Mouse (Mus musculus) thymus, postnatal 14 days (tissue): ENCODE data around the gene Lenep.
A peak's percentile ranks its signal among the peaks of the same experiment; 100 is the strongest.
"Not testable (repeated sequence)": the region's sequence is repeated elsewhere in the genome, so short reads cannot be mapped to it uniquely, and the experiment has no call there.

Experiments
- DNase-seq: peaks from one replicate; pipeline ENCODE4 v3.0.0; 2021

The Lenep gene

DNA sequence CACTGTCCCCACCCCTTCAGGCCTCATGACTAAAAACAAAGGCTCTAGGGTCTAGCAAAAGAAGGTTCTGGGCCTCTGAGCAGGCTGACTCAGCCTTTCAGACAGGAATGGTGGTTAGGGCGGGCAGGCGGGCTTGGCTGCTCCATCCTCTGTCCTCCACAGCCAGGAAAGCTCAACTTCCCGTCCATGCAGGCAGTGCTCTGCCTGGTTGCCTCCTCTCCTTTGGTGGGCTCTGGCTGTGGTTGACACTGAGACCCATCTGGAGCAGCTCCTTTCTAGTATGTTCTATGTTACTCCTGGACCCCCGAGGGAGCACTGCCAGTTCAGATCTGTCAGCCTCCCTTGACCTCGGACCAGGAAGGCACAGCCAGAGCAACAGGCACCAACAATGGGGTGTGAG is at the start of gene Lenep:
Lenep (minus strand) TSS at position 101 of the 400 bp plus-strand sequence.
- DNase-seq = no peak

DNA sequence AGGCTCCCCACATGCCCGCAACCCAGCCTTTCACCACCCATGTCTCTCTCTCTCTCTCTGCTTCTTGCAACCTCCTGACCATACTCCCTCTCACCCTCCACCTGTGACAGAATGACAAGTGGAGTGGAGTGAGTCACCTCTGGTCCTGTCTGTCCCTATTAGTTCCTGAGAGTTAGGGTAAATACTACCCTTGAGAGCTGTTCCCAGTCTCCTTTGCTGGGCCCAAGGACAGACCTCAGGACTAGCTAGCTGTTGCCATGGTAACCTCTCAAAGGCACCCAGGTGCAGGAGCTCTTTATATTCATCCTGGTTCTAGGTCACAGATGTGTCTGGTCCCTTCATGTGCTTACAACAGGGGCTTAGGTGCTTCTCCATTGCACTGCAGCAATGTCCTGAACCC is 49.3 kb upstream of the Lenep start:
- DNase-seq = peak; percentile 78

DNA sequence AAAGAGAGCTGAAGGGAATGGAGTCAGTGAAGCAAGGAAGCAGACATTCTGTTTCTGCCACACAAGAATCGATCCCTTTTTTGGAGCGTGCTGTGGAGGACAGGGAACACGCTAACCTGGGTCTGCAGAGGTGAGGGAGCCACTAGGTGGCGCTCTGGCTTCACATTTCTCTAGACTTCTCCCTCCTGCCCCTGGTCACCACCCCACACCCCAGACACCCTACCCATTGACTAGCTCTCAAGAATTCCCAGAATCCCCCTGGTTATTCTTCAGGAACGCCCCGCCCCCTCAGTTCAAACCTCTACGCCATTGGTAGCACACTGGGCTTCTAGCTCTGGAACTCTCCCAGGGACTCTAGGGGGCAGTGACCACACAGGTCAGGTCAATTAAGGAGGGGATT is 46.9 kb upstream of the Lenep start:
- peak; percentile 84 for DNase-seq

DNA sequence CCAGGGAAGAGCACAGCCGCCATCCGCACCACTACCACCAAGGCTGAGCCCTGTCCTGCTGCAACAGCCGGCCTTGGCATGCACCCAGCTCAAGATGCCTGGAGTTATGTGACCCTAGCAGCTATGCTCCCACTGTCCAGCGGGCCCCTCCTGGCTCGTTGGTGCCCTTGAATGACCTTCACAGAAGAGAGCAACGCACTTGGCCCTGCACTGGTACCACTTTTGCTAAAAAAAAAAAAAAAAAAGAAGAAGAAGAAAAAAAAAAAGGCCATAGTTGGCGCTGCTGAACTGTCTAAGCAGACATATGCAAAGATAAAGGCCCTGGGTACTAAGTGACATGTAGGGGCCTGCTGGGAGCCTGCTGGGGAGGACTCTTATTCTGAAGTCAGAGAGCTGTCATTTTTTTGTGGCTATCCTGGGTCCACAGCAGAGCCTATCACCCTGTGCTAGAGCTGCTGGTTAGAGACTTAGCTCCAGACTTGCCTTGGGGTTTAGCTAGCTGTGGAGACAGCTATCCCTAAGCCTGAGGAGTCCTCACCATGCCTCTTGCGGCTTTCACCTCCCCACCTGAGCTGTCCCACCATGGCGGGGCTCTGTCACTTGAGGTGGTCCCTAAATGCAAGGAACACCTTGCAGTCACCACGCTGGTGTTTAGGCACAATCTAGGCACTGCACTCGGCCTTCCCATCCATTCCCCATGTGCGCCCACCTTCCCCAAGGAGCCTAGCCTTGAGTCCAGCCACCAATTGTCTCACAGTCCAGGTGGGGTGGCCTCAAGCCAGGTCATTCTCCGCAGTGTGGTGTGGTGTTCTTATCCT is 46.3 kb upstream of the Lenep start:
- DNase-seq = peak; percentile 25

DNA sequence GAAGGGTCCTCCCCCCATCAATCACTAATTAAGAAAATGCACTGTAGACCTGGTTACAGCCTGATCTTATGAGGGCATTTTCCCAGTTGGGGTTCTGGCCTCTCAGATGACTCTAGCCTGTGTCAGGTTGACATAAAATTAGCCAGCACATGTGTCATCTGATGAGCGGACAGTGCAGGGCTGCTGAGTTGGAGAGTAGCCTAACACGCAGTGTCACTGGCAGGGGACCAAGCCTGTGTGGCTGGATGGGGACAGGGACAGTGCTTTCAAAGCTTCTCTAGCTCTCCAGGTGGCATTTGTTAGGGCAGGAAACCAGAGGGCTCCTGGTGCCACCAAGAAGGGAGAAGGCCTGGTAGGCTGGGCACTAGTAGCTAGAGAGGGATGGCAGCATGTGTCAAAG is 38.1 kb upstream of the Lenep start:
- DNase-seq = no peak

DNA sequence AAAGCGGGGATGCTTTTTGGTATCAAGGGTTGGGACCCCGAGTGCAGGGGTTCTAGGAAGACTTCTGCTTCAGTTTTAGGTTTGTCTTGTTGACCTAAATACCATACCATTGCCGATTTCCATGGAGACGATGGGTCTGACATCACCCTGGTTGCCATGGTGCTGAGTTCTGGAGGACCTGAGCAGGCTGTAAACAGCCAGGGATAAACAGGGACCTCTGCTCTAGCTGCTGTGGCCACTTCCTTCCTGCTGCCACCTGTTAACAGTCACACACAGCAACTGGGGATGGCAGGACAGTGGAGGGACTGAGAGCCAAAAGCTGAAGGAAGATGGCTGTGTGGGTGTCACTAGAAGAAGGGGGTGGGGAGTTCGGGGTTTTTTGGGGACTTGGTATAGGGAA is 34.7 kb upstream of the Lenep start:
- DNase-seq = peak; percentile 40

DNA sequence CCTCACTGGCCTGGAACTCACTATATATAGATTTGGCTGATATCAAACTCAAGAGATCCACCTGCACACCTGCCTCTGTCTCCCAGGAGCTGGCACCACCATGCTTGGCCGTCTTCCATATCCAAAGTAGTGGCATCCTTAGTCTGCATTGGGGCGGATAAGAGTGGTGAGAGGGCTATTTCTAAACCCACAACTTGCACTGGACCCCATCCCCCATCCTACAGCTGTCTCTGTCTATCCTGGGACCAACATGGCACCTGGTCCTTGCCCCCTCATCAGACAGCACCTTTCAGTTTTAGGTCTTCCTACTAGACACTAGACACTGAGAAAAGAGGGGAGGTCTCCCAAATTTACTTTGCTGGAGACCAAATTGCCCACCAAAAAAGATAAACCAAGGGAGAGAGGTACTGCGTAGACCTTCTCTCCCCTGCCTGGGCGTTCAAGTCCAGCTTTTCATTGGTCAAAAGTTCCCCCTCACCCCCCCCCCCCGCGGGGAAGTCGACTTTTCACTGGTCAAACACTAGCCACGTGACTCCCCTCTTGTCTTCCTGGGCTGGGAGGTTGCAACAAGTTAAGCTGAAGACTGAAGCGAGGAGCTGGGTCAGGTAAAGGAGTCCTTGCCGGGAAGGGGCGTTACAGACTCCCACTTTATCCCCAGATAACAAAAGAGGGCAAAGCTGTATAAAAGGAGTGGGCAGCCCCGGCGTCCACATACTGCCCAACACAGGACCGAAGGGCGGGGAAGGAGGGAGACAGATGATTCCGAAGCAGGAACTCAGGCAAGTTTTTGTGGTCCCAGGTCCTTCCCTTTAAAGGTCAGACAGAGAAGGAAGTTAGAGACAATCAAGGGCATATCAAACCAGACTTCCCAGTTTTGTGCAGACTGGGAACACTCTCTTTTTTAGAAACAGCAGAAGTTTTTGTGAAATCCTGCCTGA is 33.9 kb upstream of the Lenep start, which contains the start of gene Pbxip1:
Pbxip1 (plus strand) TSS at position 531 of the 938 bp plus-strand sequence.
- DNase-seq = peak; percentile 70

DNA sequence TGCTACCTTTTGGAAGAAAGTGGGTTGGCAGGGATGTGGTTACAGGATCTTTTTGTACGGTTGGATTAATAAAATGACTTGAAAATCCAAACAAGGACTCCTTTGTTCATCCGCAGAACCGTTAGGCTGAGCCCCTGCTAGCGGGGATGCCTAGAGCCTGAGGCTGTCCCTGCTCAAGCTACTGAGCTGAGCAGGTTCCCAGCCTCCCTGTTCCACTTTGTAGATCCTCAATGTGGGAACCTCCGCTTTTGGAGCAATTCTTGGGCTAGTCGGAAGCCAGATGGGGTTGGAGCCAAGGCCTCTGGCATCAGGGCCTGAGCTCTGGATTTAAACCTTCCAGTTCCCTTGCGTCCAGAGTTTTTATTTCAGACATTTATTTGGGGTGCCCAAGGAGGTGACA is 32.4 kb upstream of the Lenep start:
- DNase-seq = no peak

DNA sequence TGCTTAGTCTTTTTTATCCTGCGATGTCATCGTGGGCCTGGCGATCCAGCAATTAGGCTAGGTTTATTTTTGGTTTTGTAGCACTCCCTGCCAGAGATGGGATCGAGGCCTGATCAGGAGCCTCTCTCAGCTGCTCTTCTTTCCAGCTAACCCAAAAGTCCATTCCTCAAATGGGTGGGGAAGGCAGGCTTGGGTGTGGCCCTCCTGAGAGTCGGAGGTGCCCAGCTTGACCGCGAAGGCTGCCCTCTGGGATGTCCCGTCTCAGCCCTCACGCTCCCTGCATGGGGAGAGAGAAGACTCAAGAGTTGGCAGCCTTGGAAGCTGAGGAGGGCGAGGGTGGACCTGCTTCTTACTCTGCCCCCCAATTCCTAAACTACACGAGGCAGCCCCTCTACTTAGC is 31.9 kb upstream of the Lenep start:
- no peak for DNase-seq

DNA sequence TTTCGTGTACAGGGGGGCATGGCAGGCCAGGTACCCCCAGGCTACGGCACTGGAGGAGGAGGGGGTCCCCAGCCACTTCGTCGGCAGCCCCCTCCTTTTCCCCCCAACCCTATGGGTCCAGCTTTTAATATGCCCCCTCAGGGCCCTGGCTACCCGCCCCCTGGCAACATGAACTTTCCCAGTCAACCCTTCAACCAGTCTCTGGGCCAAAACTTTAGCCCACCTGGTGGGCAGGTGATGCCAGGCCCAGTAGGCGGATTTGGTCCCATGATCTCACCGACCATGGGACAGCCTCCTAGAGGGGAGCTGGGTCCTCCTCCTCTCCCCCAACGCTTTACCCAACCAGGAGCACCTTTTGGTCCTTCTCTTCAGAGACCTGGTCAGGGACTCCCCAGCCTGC is 30.0 kb upstream of the Lenep start:
- no peak for DNase-seq

DNA sequence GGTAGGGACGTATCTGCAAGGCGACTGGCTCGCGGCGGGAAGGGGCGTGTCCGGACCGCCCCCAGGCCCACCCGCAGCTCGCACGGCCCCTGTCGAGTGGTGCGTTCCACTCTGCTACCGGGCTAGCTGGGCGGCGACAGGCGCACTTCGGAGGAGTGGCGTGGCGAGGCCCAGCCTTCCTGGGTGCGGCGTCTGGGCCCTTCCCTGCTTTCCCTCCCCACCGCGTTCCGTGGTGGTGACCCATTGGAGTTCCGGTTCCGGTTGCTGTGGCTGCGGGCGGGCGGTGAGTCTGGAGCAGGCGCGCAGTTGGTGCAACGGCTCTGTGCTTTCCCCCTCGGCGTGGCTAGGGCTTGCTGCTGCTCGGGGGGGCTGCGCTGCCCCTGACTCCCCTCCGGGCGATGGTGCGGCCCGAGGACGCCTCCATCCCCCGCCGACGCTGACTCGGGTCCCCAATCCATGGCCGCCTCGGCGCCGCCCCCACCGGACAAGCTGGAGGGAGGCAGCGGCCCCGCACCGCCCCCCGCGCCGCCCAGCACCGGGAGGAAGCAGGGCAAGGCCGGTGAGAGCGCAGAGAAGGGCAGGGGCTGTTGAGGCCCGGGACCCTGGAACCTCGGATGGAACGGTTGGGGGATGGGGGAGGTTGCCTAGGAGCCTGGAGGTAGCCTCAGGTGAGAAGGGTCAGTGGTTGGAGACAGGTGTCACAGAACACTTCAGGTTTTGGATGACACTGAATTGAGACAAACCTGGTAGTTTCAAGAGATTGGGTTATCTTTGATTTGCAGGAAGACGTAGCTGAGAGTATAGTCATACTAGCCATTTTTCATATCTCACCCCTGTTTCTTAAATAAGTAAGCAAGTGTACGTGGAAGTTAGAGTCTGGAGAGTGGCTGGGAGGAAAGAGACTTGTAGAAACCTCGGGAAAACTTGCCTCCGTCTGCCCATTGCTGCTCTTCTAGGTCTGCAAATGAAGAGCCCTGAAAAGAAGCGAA is 27.9 kb upstream of the Lenep start, which contains the start of gene Pygo2:
Pygo2 (plus strand) TSS at position 44 of the 989 bp plus-strand sequence.
- DNase-seq = peak; percentile 93

DNA sequence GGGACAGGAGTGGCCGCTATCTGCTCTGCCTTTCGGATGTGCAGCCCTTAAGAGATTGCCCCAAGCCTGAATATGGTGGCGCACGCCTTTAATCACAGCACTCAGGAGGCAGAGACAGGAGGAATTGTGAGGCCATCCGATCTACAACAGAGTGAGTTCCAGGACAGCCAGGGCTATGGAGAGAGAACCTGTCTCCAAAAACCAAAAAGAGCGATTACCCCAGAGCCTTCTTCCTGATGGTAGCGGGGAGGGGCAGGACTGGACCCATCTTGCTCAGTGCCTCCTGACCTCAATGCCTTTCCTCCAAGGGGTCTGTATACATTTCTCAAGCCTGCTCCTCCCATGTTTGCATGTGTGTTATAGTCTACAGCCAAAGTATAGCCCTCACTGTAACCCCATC is 26.4 kb upstream of the Lenep start:
- not testable (repeated sequence) for DNase-seq

DNA sequence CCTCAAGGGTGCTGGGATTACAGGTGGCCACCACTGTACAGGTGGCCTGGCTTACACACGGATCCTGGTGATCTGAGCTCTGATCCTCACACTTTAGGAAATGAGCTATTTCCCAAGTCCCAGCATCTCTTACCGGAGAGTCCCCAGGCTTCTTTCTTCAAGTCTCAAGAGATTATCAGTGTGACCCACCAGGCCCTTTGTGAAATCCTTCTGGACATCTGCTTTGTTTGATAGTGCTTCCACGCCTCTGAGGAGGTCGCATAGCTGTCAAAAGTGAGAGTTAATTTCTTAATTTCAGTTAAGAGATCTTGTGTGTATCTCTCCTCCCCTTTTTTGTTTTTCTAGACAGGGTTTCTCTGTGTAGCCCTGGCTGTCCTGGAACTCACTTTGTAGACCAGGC is 23.3 kb upstream of the Lenep start:
- no peak for DNase-seq

DNA sequence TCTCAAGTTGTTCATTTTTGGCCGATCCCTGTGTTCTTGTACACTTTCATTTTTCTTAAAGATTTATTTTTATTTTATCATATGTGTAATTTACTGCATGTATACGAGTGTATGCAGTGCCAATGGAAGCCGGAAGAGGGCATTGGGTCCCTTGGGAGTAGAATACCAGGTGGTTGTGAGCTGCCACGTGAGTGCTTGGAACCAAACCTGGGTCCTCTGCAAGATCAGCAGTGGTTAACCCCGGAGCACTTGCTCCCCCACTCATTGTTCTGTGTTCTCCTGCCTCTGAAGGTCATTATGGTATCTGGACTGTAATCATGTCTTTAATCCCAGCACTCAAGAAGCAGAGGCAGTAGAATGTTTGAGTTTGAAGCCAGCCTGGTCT is 22.5 kb upstream of the Lenep start:
- no peak for DNase-seq

DNA sequence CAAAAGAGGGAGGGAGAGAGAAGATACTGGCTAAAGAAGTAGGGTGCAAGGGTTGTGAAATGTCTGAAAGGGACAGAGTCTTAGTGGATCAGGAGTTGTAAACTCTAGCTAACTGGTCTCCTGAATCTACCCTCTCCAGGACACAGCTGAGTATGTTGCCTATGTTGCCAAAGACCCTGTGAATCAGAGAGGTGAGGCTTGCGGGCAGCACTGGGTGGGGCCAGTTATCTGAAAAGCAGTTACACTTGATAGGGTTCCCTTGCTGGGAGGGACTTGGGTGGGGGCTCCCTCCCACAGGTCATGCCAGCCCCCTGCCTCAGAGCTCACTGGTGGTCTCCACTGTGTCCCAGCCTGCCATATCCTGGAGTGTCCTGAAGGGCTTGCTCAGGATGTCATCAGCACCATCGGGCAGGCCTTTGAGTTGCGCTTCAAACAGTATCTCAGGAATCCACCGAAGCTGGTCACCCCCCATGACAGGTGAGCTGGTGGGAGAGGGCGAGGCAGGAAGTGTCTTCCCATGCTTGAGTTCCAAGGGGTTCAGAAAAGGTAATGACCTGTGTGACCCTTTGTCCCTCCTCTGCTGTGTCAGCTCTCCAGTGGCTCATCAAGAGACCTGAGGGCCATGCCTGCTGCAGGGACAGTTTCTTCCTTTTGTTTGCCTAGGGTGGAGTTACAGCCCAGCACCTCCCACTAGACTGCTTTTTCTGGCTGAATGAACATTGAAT is 22.0 kb upstream of the Lenep start:
- no peak for DNase-seq

DNA sequence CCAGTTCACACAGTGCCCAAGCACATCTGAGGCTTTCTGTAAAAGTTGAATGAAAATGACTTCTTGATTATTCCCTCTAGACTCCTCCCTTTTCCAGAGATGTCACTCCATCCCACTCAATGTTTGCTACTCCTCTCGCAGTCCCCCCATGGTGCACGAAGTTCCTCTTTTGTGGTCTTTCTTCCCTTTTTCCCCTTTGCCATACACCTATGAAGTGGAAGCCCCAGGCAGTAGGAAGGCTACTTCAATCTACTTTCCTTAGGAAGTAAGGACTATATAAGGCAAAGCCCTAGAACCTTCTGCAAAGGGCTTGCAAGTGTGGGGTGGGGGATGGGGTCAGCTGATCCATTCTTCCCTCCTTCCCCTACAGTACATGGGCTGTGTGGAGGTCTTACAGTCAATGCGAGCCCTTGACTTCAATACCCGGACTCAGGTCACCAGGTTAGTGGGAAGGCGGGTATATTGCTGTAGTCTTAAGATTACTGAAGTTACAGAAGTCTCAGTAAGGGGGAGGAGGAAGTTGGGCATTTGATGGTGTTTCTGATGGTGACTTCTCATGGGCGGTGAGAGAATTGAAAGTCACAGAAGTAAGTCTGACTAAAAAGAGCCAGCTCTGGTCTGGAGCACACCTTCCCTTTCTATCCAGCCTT is 20.1 kb upstream of the Lenep start:
- no peak for DNase-seq

DNA sequence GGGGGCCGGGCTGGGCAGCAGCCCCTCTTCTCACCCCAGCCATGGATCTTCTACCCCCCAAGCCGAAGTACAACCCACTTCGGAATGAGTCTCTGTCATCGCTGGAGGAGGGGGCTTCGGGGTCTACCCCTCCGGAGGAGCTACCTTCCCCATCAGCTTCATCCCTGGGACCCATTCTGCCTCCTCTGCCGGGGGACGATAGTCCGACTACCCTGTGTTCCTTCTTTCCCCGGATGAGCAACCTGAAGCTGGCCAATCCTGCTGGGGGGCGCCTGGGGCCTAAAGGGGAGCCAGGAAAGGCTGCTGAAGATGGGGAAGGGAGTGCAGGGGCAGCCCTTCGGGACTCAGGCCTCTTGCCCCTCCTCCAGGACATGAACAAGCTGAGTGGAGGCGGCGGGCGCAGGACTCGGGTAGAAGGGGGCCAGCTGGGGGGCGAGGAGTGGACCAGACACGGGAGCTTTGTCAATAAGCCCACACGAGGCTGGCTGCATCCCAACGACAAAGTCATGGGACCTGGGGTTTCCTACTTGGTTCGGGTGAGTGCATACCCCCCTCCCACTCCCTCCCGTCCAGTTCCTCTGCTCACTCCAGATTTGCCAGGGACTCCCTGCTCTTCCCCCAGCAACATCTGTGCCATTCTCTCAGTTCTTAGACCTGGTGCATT is 19.3 kb upstream of the Lenep start:
- no peak for DNase-seq

DNA sequence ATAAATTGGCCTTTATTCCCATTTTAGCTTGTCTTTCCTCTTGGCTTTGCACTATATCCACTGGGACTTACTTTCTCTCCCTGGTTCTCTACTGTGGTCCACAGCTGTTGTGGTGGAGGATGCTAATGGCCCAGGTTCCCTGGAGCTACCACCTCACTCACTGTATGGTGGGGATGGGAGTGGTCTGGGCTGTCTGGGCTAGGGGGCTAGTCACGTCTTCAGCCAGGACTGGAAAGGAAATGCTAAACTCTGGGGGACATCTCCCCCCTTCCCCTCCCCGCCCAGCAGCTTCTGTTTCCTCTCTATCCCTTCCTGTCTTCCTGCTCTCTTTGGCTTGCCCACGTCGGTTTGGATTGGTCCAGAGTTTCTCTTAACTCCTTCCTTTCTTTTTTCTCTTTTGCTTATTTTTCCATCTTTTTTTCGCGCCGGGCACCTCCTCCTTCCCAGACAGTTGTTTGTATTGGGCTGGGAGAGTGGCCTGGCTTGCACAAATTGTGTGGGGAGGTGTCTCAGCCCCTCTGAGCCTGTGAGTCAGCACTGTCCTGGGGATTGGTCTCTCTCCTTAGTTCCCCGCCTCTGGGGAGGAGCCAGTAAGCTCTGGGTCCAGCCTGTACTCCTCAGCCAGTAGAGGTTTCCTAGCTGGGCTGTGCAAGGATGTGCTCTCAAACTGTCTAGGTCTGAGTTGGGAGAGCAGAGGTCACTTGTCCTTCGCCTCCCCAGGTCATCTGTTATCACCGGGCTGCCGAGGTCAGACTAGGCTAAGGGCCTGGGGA is 18.6 kb upstream of the Lenep start:
- no peak for DNase-seq

DNA sequence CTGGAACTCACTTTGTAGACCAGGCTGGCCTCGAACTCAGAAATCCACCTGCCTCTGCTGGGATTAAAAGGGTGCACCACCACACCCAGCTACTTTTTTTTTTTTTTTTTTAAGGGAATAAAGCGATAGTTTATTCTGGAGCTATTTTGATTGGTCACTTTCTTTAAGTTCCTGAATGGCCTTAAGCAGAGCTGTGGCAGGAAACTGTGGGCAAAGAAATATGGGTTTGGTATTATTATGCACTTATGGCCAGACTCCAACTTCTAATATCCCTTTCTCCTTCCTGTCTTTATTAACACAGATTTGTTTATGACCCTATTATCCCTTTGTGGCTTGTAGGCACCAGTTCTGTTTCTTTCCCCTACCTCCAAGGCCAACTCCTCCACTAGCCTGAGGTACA is 17.8 kb upstream of the Lenep start:
- no peak for DNase-seq

DNA sequence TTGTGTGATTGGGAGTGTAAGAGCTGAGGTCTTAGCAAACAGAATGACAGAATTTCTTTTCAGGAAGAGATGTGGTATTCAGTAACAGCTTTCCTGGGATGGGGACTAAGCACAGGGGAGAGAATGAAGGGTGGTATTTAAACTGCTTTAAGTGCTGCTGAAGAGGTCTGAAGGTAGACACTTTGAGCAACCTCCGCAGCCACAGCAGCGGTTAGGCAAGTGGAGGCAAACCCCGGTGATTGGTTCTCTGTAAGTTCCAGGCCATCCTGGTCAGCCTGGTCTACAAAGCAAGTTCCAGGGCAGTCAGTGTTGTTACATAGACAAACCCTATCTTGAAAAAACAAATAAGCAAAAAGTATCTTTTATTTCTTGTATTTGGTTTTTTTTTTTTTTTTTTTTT is 17.4 kb upstream of the Lenep start:
- DNase-seq = no peak
